Mouse (Mus musculus) activated CD4-positive, CD25-positive, alpha-beta regulatory T cell, adult 4 months (primary cell): Measurements from ENCODE around the gene Nhsl1. TPM values are rescaled to one million over a fixed set of nuclear protein-coding genes. Genes with fewer than 3 reads are reported as not detected.
"Not testable (repeated sequence)": the region's sequence is repeated elsewhere in the genome, so short reads cannot be mapped to it uniquely, and the experiment has no call there.

ENCODE experiments used
- ATAC-seq: one replicate; pipeline ENCODE4 v1.8.0; 2017
- polyA plus RNA-seq, 2 experiments: library from polyadenylated mRNA; unstranded; fragments of 100-300 nt; shearing (Covaris generic); gene quantifications; one replicate each; pipeline ENCODE4 v1.2.1; 2017

Gene Nhsl1
- polyA plus RNA-seq, 2 experiments from 2014 or later = 0.54 to 0.69 TPM

GRCm38 (mm10) chr10:18545813-18546235 is 227.0 kb downstream of the Nhsl1 start, which contains the start of gene Hebp2:
Gene Hebp2, minus strand, starts transcription at chr10:18546076.
- ATAC-seq = no peak

GRCm38 (mm10) chr10:18547381-18547780 is 228.6 kb downstream of the Nhsl1 start:
- no peak for ATAC-seq

- ATAC-seq = no peak
These were observed 230.8 kb downstream of the Nhsl1 start for GRCm38 (mm10) chr10:18549321-18550216.

- not testable (repeated sequence) for ATAC-seq
These were observed 240.3 kb downstream of the Nhsl1 start for GRCm38 (mm10) chr10:18559076-18559475.

- ATAC-seq = no peak
These were observed 242.7 kb downstream of the Nhsl1 start for GRCm38 (mm10) chr10:18561445-18561844.

GRCm38 (mm10) chr10:18562940-18563339 is 244.2 kb downstream of the Nhsl1 start:
- ATAC-seq = no peak

- ATAC-seq = no peak
These were observed 253.8 kb downstream of the Nhsl1 start for GRCm38 (mm10) chr10:18572581-18572980.

Other genes with a start within 250 kb of the Nhsl1 start
- 1 to 10 TPM; 1.2 to 1.5 TPM for gene Ect2l, start 108.1 kb upstream of the Nhsl1 start, polyA plus RNA-seq
- gene Ccdc28a, start 84.0 kb upstream of the Nhsl1 start, polyA plus RNA-seq = 10 to 100 TPM; 25.8 to 38.1 TPM
- not detected for gene Hebp2, start 227.1 kb downstream of the Nhsl1 start, polyA plus RNA-seq